Mouse (Mus musculus) heart, postnatal 0 days (tissue): ENCODE data around the gene Phlpp2.

ENCODE experiments used
- CTCF ChIP-seq: IDR thresholded peaks from 2 replicates; pipeline ENCODE4 v1.5.1; 2016; ENCODE audit warnings: antibody characterized with exemption, control low read depth, low read depth
- EP300 ChIP-seq: IDR thresholded peaks from 2 replicates; pipeline ENCODE4 v1.6.1; 2016; ENCODE audit warnings: antibody characterized with exemption, low read depth

DNA sequence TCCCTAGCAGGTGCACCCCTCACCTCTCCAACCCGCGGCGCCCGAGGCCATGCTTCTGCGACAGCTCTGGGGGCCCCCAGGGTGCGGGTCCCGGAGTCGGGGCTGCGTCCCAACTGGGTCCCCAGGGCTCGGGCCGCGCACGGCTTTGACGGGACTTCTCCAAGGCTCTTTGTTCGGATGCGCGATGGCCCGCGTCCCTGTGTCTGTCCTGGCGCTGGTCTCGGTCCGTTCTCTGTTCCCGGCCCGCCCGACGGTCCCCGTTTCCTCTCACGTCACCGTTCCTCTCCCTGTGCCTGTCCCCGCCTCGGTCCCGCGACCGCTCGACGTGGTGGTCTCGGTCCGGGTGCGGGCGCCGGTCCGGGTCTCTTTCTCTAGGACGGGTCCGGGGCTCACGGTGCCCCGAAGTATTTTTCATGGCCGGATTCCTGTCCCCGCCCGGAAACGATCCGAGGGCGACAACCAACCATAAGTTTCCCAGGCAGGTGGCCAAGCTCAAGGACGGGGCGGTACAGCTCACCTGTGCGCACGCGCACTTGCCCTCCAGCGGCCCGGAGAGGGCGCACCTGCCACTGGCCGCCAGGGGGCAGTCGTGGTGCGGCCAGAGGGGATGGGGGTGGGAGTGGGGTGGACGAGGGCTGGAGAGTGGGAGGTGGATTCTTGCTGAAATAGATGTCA, 93.5 kb downstream of the Phlpp2 start, which contains the start of gene Marveld3:
- peak; percentile 72 for TF ChIP-seq CTCF
- TF ChIP-seq EP300: no peak
